Mouse (Mus musculus): ENCODE results near the gene Tmprss3. TPM values are rescaled to one million over a fixed set of nuclear protein-coding genes. Genes with fewer than 3 reads are reported as not detected.
A peak's percentile ranks its signal among the peaks of the same experiment; 100 is the strongest.

Tmprss3 gene
- polyA plus RNA-seq, 1 experiment from 2014 or later, result 0.73 TPM

DNA sequence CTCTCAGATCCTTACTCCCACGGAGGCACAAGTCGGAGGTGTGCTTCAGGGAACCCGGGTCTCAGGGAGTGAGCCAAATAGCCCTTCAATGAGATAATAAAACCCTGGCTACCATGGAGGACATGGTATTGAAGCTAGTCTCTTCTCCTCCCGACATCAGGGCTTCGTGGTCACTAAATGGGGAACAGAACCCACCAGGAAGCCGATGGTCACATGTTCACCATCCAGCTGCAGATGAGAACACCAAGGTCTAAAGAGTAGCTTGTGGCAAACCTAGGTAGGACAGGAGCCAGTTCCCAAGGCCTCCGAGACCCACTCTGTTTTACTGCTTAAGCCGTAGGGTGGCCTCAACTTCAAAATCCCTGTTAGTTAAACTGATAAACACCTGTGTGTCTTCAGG, 9.9 kb upstream of the Tmprss3 start:
- no peak for ATAC-seq
- no peak for DNase-seq
- 43% methylated on average over 8 of the region's 8 CpGs for WGBS (ENCODE audit: insufficient replicate concordance)
- H3K9ac ChIP-seq (replicated peaks), result no peak overlapping the region
- no peaks in the 10 kb centered on the region for H3K9me3 ChIP-seq (ENCODE audit: low read length)
- peak overlapping the region; percentile 67 for H3K4me2 ChIP-seq (ENCODE audit: low read depth, low read length)
- no peak for TF ChIP-seq EP300 (IDR thresholded peaks at IDR 0.05; ENCODE audit: low read depth)
- no peak for TF ChIP-seq CTCF (IDR thresholded peaks at IDR 0.05; ENCODE audit: low read depth)
- peak overlapping the region; percentile 19 for H3K4me3 ChIP-seq (ENCODE audit: low read depth, low read length)
- H3K4me1 ChIP-seq (ENCODE audit: insufficient read depth), result peaks cover 15% of the 10 kb centered on the region
- H3K27ac ChIP-seq (ENCODE audit: low read depth), result no peak overlapping the region
- H3K36me3 ChIP-seq (replicated peaks; ENCODE audit: insufficient read depth, low read length), result no peaks in the 10 kb centered on the region
- no peaks in the 10 kb centered on the region for H3K27me3 ChIP-seq (ENCODE audit: insufficient read depth, low read length)

DNA sequence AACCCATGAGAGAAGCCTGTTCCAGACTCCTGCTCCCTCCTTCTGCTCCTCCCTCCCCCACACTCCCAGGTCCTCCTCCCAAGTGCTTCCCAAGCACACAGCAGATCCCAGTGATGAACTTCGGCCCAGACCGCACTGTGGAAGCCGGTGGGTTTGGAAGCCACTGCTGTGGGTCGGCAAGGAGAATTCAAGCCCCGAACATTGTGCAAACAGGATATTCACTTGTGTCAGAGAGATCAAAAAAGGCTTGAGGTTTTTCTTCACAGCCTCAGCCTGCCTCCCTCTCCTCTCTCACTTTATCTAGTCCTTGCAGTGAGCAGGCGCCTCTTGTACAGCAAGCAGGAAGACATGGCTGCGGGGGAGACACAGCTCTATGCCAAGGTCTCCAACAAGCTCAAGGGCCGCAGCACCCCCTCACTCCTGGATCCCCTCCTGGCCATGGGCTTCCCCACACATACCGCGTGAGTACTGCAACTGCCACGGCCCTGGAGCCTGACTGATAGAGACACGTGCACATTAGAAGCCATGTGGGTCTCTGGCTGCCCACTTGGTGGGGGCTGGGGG, 9.1 kb upstream of the Tmprss3 start, which contains the start of gene Ubash3a:
Gene Ubash3a (plus strand): TSS at position 103 of the 564 bp plus-strand sequence.
- Histone ChIP-seq H3K36me3 (replicated peaks; ENCODE audit: insufficient read depth, low read length) (no peaks in the 10 kb centered on the region), H3K4me1 (ENCODE audit: insufficient read depth) (peaks cover 15% of the 10 kb centered on the region), H3K4me2 (ENCODE audit: low read depth, low read length) (peak within 1 kb of the TSS; percentile 67), H3K9ac (replicated peaks) (peak within 1 kb of the TSS; percentile 54), H3K27me3 (ENCODE audit: insufficient read depth, low read length) (no peaks in the 10 kb centered on the region), H3K4me3 (ENCODE audit: low read depth, low read length) (peak within 1 kb of the TSS; percentile 19), H3K27ac (ENCODE audit: low read depth) (peak within 1 kb of the TSS; percentile 76), H3K9me3 (ENCODE audit: low read length) (no peaks in the 10 kb centered on the region)
- TF ChIP-seq CTCF (IDR thresholded peaks at IDR 0.05; ENCODE audit: low read depth), result no peak
- no peak for TF ChIP-seq EP300 (IDR thresholded peaks at IDR 0.05; ENCODE audit: low read depth)
- 15% methylated on average over 12 of the region's 12 CpGs for WGBS (ENCODE audit: insufficient replicate concordance)
- no peak for DNase-seq
- peak; percentile 54 for ATAC-seq

- Histone ChIP-seq H3K4me3 (ENCODE audit: low read depth, low read length) (no peak overlapping the region), H3K4me2 (ENCODE audit: low read depth, low read length) (no peak overlapping the region), H3K9me3 (ENCODE audit: low read length) (no peaks in the 10 kb centered on the region), H3K9ac (replicated peaks) (no peak overlapping the region), H3K4me1 (ENCODE audit: insufficient read depth) (0 out of 2 replicates have a peak, but pooled peaks cover 7% of the 10 kb centered on the region), H3K27me3 (ENCODE audit: insufficient read depth, low read length) (no peaks in the 10 kb centered on the region), H3K27ac (ENCODE audit: low read depth) (peak overlapping the region; percentile 23; the same call in 1 of the 2 replicates), H3K36me3 (replicated peaks; ENCODE audit: insufficient read depth, low read length) (no peaks in the 10 kb centered on the region)
- ATAC-seq, result 0 out of 2 replicates have a peak, but pooled peaks have one; percentile 15
- TF ChIP-seq EP300 (IDR thresholded peaks at IDR 0.05; ENCODE audit: low read depth) (no peak), CTCF (IDR thresholded peaks at IDR 0.05; ENCODE audit: low read depth) (no peak)
- WGBS (ENCODE audit: insufficient replicate concordance), result 66% methylated on average over 7 of the region's 7 CpGs
- DNase-seq, result no peak
Measured at GRCm38 (mm10) chr17:31196283-31196682, 2.5 kb downstream of the Tmprss3 start.

DNA sequence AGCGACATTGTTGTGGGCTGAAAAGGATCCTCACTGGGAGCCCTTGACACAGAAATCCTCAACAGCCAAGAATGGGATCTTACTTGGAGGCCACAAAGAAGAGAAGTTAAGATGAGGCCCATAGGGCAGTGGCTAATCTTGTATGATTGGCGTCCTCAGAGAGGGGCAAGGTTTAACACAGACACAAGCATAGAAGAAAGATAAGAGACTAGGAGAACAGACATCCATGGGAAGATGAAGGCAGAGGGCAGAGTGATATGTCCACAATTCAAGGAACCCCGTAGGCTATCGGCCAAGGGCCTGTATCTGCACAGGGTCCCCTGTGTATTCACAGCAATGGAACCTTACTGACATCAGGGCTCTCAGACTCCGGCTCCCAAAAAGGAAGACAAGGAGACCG, 3.6 kb downstream of the Tmprss3 start:
- Histone ChIP-seq H3K4me3 (ENCODE audit: low read depth, low read length) (no peak overlapping the region), H3K27me3 (ENCODE audit: insufficient read depth, low read length) (no peaks in the 10 kb centered on the region), H3K9me3 (ENCODE audit: low read length) (no peaks in the 10 kb centered on the region), H3K36me3 (replicated peaks; ENCODE audit: insufficient read depth, low read length) (no peaks in the 10 kb centered on the region), H3K27ac (ENCODE audit: low read depth) (peak overlapping the region; percentile 29), H3K4me1 (ENCODE audit: insufficient read depth) (0 out of 2 replicates have a peak, but pooled peaks cover 7% of the 10 kb centered on the region), H3K9ac (replicated peaks) (no peak overlapping the region), H3K4me2 (ENCODE audit: low read depth, low read length) (no peak overlapping the region)
- ATAC-seq (no peak), DNase-seq (no peak)
- 53% methylated on average over 6 of the region's 6 CpGs for whole genome bisulfite sequencing (ENCODE audit: insufficient replicate concordance)
- TF ChIP-seq EP300 (IDR thresholded peaks at IDR 0.05; ENCODE audit: low read depth) (no peak), CTCF (IDR thresholded peaks at IDR 0.05; ENCODE audit: low read depth) (no peak)

GRCm38 (mm10) chr17:31193360-31193759, 5.4 kb downstream of the Tmprss3 start:
- H3K9me3 ChIP-seq (ENCODE audit: low read length), result no peaks in the 10 kb centered on the region
- no peaks in the 10 kb centered on the region for H3K27me3 ChIP-seq (ENCODE audit: insufficient read depth, low read length)
- WGBS (ENCODE audit: insufficient replicate concordance), result 77% methylated on average over 9 of the region's 9 CpGs
- no peaks in the 10 kb centered on the region for H3K36me3 ChIP-seq (replicated peaks; ENCODE audit: insufficient read depth, low read length)
- H3K9ac ChIP-seq (replicated peaks), result no peak overlapping the region
- DNase-seq (no peak), ATAC-seq (no peak)
- H3K4me1 ChIP-seq (ENCODE audit: insufficient read depth), result 0 out of 2 replicates have a peak, but pooled peaks cover 7% of the 10 kb centered on the region
- H3K27ac ChIP-seq (ENCODE audit: low read depth), result peak overlapping the region; percentile 59
- TF ChIP-seq CTCF (IDR thresholded peaks at IDR 0.05; ENCODE audit: low read depth) (no peak), EP300 (IDR thresholded peaks at IDR 0.05; ENCODE audit: low read depth) (no peak)
- H3K4me2 ChIP-seq (ENCODE audit: low read depth, low read length), result no peak overlapping the region
- H3K4me3 ChIP-seq (ENCODE audit: low read depth, low read length), result no peak overlapping the region

DNA sequence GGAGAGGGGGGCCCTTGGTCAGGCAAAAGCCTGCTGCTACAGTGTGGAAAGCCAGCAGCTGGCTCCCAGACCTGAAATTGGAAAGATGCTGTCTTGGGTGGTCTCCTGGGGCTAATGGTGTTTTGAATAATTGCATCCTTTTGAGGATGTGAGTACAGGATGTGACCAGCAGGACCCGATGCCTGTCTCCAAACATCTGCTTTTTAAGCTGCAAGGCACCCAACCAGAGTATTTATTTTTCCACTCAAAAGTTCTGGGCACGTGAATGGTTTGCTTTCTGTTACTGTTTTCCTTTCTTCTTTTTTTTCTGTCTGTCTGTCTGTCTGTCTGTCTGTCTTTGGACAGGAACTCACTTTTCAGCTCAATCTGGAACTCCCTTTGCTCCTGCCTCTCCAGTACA, 6.1 kb downstream of the Tmprss3 start:
- no peaks in the 10 kb centered on the region for H3K27me3 ChIP-seq (ENCODE audit: insufficient read depth, low read length)
- H3K4me2 ChIP-seq (ENCODE audit: low read depth, low read length), result 0 out of 2 replicates have a peak overlapping the region, but pooled peaks have one; percentile 1
- peak overlapping the region; percentile 59 for H3K27ac ChIP-seq (ENCODE audit: low read depth)
- H3K9ac ChIP-seq (replicated peaks), result no peak overlapping the region
- 54% methylated on average over 2 of the region's 2 CpGs for WGBS (ENCODE audit: insufficient replicate concordance)
- H3K4me3 ChIP-seq (ENCODE audit: low read depth, low read length), result no peak overlapping the region
- DNase-seq (no peak), ATAC-seq (no peak)
- TF ChIP-seq CTCF (IDR thresholded peaks at IDR 0.05; ENCODE audit: low read depth) (no peak), EP300 (IDR thresholded peaks at IDR 0.05; ENCODE audit: low read depth) (peak; percentile 19; the same call in 1 of the 2 replicates)
- 0 out of 2 replicates have a peak, but pooled peaks cover 7% of the 10 kb centered on the region for H3K4me1 ChIP-seq (ENCODE audit: insufficient read depth)
- no peaks in the 10 kb centered on the region for H3K36me3 ChIP-seq (replicated peaks; ENCODE audit: insufficient read depth, low read length)
- H3K9me3 ChIP-seq (ENCODE audit: low read length), result no peaks in the 10 kb centered on the region

Measured in liver, postnatal 0 days (tissue).